Mouse (Mus musculus) embryonic fibroblast, embryonic 13.5 days (primary cell): ENCODE data around the gene Slc15a4.

Source experiments
- CTCF ChIP-seq: IDR thresholded peaks from 2 replicates; pipeline ENCODE4 v1.5.1; 2011; ENCODE audit warnings: mild to moderate bottlenecking, control low read depth, low read length, moderate library complexity, borderline replicate concordance; ENCODE audit not compliant: insufficient read depth
- POLR2A ChIP-seq: IDR thresholded peaks from 2 replicates; pipeline ENCODE4 v1.6.1; 2011; ENCODE audit warnings: low read depth, mild to moderate bottlenecking, control low read depth, low read length, moderate library complexity

DNA sequence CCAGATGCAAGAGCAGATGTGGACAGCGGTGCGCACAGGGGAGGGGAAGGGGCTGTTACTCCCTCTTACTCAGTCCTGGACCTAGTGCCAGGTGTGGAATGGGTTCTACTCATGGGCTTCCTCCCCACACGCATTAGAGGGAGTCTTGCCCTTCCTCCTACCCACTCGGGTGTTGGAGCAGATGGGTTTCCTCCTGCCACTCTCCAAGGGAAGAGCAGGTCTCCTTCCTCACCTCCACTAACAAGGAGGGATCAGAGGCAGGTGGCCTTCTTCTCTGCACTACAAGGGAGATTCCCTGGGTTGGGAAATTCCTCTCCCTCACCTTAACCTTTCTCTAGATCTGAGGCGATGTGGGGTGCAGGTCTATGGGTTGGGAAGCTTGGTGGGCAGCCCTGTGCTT, 16.5 kb downstream of the Slc15a4 start:
- no peak for TF ChIP-seq CTCF
- no peak for TF ChIP-seq POLR2A
